Mouse (Mus musculus) kidney, embryonic 16.5 days (tissue): Measurements from ENCODE around the gene Uba7. TPM values are rescaled to one million over a fixed set of nuclear protein-coding genes. Genes with fewer than 3 reads are reported as not detected.

Experiments
- polyA plus RNA-seq: library from polyadenylated mRNA; unstranded; fragments of >200 nt; fragmentation: Nextera tagmentation; extraction: Ambion mirVana; gene quantifications from 2 replicates; pipeline ENCODE4 v1.2.1, GENCODE M21; 2015

Gene Uba7
- polyA plus RNA-seq, 1 experiment from 2014 or later = 20.2 TPM

Other genes starting within 250 kb of the Uba7 start
- 203 and 214 TPM in 2 replicates for gene Rbm5, start 204.5 kb upstream of the Uba7 start, polyA plus RNA-seq
- gene Rbm6, start 102.3 kb upstream of the Uba7 start, polyA plus RNA-seq = 71.5 and 83.7 TPM in 2 replicates
- 12.9 and 13.6 TPM in 2 replicates for gene Mon1a, start 87.4 kb upstream of the Uba7 start, polyA plus RNA-seq
- gene Mst1r, start 68.6 kb upstream of the Uba7 start, polyA plus RNA-seq = 2.1 and 2.8 TPM in 2 replicates
- not detected in 2 replicates for gene Actl11, start 47.0 kb upstream of the Uba7 start, polyA plus RNA-seq
- 2.0 and 2.2 TPM in 2 replicates for gene Camkv, start 39.8 kb upstream of the Uba7 start, polyA plus RNA-seq
- gene Traip, start 25.4 kb upstream of the Uba7 start, polyA plus RNA-seq = 23.3 and 24.5 TPM in 2 replicates
- 5.3 and 7.5 TPM in 2 replicates for gene Gm20661, start 7.6 kb downstream of the Uba7 start, polyA plus RNA-seq
- 68.0 and 79.4 TPM in 2 replicates for gene Inka1, start 10.4 kb downstream of the Uba7 start, polyA plus RNA-seq
- 10.5 and 11.8 TPM in 2 replicates for gene Cdhr4, start 17.0 kb downstream of the Uba7 start, polyA plus RNA-seq
- gene Gm20662, start 20.8 kb downstream of the Uba7 start, polyA plus RNA-seq = 0.64 and 1.1 TPM in 2 replicates
- 59.2 and 61.8 TPM in 2 replicates for gene Ip6k1, start 27.0 kb downstream of the Uba7 start, polyA plus RNA-seq
- gene Gmppb, start 73.7 kb downstream of the Uba7 start, polyA plus RNA-seq = 30.9 and 32.4 TPM in 2 replicates
- 2.9 and 3.3 TPM in 2 replicates for gene Amigo3, start 77.7 kb downstream of the Uba7 start, polyA plus RNA-seq
- 0.10 and 0.21 TPM in 2 replicates for gene Mst1, start 104.9 kb downstream of the Uba7 start, polyA plus RNA-seq
- gene Rnf123, start 107.8 kb downstream of the Uba7 start, polyA plus RNA-seq = 37.2 and 44.3 TPM in 2 replicates
- gene Apeh, start 119.1 kb downstream of the Uba7 start, polyA plus RNA-seq = 87.8 and 93.0 TPM in 2 replicates
- 0.64 and 0.67 TPM in 2 replicates for gene Bsn, start 214.9 kb downstream of the Uba7 start, polyA plus RNA-seq